ENCODE assay signal across 9 mouse cellular contexts in genomic region chr12:73205710-73206649, GRCm38 (mm10).
A peak's percentile ranks its signal among the peaks of the same experiment; 100 is the strongest.
DNase-seq lines count a peak whose midpoint lies in the region; ATAC-seq and TF ChIP-seq lines count a peak whose summit lies in the region.
"Had no signal": no experiment of that assay in that cellular context is flagged by ENCODE, and none has a peak within 500 bp of the region (broad histone marks: within the 10 kb centered on the region; RNA-seq: fewer than 3 reads in every experiment).

No protein-coding gene starts in this region.

- intact Hi-C loops in heart, postnatal 25 days (cut with DNase I): loop anchor here (5.0 kb wide), 1 partner anchor 159 kb away; no protein-coding TSS in a partner anchor

- DNase-seq in heart, postnatal 25 days (ENCODE audit: low spot score): no peak
- peak; percentile 28 for DNase-seq in large intestine, adult 2 months (ENCODE audit: low read depth, low spot score)
- peak; percentile 90 for DNase-seq in stomach, postnatal 0 days (ENCODE audit: low spot score)
- DNase-seq in cerebellum, postnatal 10 days: no peak
- no peak for DNase-seq in layer of hippocampus, postnatal 36 days
- DNase-seq in spleen, postnatal 36 days (ENCODE audit: low spot score in 2 of 2): no peak

- no peaks in the 10 kb centered on the region for H3K36me3 ChIP-seq in heart, embryonic 12.5 days
- H3K36me3 ChIP-seq in heart, embryonic 15.5 days: no peaks in the 10 kb centered on the region
- no peaks in the 10 kb centered on the region for H3K36me3 ChIP-seq in stomach, postnatal 0 days (ENCODE audit: control insufficient read depth, insufficient read depth, low read length)

- no peak overlapping the region for H3K4me3 ChIP-seq in heart, embryonic 12.5 days
- H3K4me3 ChIP-seq in heart, embryonic 15.5 days: no peak overlapping the region
- H3K4me3 ChIP-seq in stomach, postnatal 0 days (ENCODE audit: low read depth, low read length): no peak overlapping the region

- peaks cover 15% of the 10 kb centered on the region for H3K4me1 ChIP-seq in heart, embryonic 12.5 days (replicated peaks)
- peaks cover 30% of the 10 kb centered on the region for H3K4me1 ChIP-seq in heart, embryonic 15.5 days (replicated peaks)
- 0 out of 2 replicates have a peak, but pooled peaks cover 3% of the 10 kb centered on the region for H3K4me1 ChIP-seq in stomach, postnatal 0 days (replicated peaks; ENCODE audit: control insufficient read depth, insufficient read depth)

- H3K27me3 ChIP-seq in heart, embryonic 12.5 days (replicated peaks): no peaks in the 10 kb centered on the region
- H3K27me3 ChIP-seq in heart, embryonic 15.5 days: no peaks in the 10 kb centered on the region
- no peaks in the 10 kb centered on the region for H3K27me3 ChIP-seq in stomach, postnatal 0 days (ENCODE audit: control insufficient read depth, insufficient read depth, low read length)

- H3K9ac ChIP-seq in heart, embryonic 12.5 days: no peak overlapping the region
- no peak overlapping the region for H3K9ac ChIP-seq in heart, embryonic 15.5 days
- H3K9ac ChIP-seq in stomach, postnatal 0 days (ENCODE audit: low read length): no peak overlapping the region

- peak overlapping the region; percentile 18 for H3K27ac ChIP-seq in heart, embryonic 12.5 days (ENCODE audit: poor library complexity, severe bottlenecking)
- H3K27ac ChIP-seq in heart, embryonic 15.5 days: peak overlapping the region; percentile 76
- peak overlapping the region; percentile 49 for H3K27ac ChIP-seq in stomach, postnatal 0 days (replicated peaks)
- H3K27ac ChIP-seq: macrophage had no signal

- 75% methylated on average over 11 of the region's 11 CpGs for WGBS in heart, embryonic 12.5 days
- 56% methylated on average over 11 of the region's 11 CpGs for WGBS in heart, embryonic 15.5 days
- 32% methylated on average over 11 of the region's 11 CpGs for WGBS in large intestine, adult 2 months
- WGBS in stomach, postnatal 0 days: 36% methylated on average over 11 of the region's 11 CpGs

- H3K9me3 ChIP-seq in heart, embryonic 12.5 days (replicated peaks): no peaks in the 10 kb centered on the region
- no peaks in the 10 kb centered on the region for H3K9me3 ChIP-seq in heart, embryonic 15.5 days (replicated peaks)
- no peaks in the 10 kb centered on the region for H3K9me3 ChIP-seq in stomach, postnatal 0 days (ENCODE audit: control insufficient read depth, low read length)

- no peak overlapping the region for H3K4me2 ChIP-seq in heart, embryonic 12.5 days
- no peak overlapping the region for H3K4me2 ChIP-seq in heart, embryonic 15.5 days
- no peak overlapping the region; the same call in 1 of the 2 replicates for H3K4me2 ChIP-seq in stomach, postnatal 0 days (replicated peaks; ENCODE audit: low read depth)

- no peak for TF ChIP-seq CTCF in stomach, postnatal 0 days (IDR thresholded peaks at IDR 0.05; ENCODE audit: low read depth)

- no peak for ATAC-seq in heart, embryonic 12.5 days (ENCODE audit: insufficient number of reproducible peaks, low FRiP score)
- ATAC-seq in heart, embryonic 15.5 days (replicated peaks; ENCODE audit: insufficient number of reproducible peaks, insufficient read depth, low FRiP score, low read depth): no peak
- ATAC-seq in stomach, postnatal 0 days (ENCODE audit: low FRiP score, low TSS enrichment): peak; percentile 97

- TF ChIP-seq EP300 in stomach, postnatal 0 days (optimal IDR thresholded peaks at IDR 0.05): peak; percentile 87

Comparison
In these comparisons a context has a peak if more than half of its experiments do, and no peak if none do; other contexts are left out.
1. H3K27ac ChIP-seq: peak in every context shown above with its lines; median percentile 76 in heart, embryonic 15.5 days; 49 in stomach, postnatal 0 days; 18 in heart, embryonic 12.5 days.
2. DNase-seq: peak in large intestine, adult 2 months (single experiment) and stomach, postnatal 0 days (single experiment); none in heart, postnatal 25 days (single experiment), cerebellum, postnatal 10 days (0 of 2), layer of hippocampus, postnatal 36 days (0 of 2) and spleen, postnatal 36 days (0 of 2).